Mouse (Mus musculus) retina, adult 2 months (tissue): ENCODE results near the gene Smg5.

Experiments
- DNase-seq: peaks from one replicate; pipeline ENCODE4 v3.0.0-alpha.2; 2012; ENCODE audit warnings: low read depth, low spot score

Smg5 gene

GRCm38 (mm10) chr3:88395288-88395687 is 59.2 kb downstream of the Smg5 start:
- DNase-seq: no peak

DNA sequence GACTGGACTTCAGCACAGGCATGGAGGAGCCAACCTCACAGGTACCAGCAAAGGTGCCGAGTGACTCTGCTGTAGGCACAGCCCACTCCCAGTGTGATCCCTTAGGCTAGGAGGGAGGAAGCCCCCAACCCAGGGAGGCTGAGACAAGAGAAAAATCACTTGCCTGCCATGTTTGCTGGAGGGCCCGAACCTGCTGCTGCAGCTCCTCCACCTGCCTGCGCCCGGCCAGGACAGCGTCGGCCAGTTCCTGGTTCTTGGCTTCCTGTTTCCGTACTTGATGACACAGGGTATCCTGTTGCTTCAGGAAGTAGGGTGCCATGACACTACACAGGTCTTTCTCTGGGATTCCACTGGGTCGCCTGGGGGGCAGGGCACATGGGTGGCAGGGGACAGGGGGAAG is 59.7 kb downstream of the Smg5 start:
- DNase-seq: no peak

- DNase-seq: no peak
Observed at GRCm38 (mm10) chr3:88398666-88399065, 62.6 kb downstream of the Smg5 start.

DNA sequence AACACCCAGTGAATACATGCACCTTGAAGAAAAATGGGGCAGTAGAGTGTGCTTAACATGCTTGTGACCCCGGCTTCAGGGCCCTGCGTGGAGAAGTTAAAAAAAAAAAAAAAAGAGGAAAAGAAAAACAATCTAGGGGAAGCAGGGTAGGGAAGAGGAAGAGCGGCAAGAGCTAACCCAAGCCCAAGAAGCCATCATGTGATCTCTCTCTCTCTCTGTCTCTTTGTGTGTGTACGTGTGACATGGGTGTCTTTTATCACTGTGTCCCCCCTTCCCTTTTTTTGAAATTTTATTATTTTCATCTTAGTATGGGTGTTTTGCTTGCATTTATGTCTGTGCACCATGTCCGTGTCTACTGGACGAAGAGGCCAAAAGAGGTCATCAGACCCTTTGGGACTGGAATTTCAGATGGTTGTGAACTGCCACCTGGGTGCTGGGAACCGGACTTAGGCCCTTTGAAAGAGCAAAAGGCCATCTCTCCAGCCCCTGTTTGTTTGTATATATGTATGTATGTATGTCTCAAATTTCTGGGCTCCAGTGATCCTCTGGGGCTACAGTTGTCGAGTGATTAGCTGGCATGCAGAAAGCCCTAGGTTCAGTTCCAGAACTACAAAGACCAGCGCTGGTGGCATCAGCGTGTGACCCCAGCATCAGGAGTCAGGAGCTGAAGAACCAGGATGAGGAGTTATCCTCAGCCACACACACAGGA is 67.6 kb downstream of the Smg5 start:
- no peak for DNase-seq

DNA sequence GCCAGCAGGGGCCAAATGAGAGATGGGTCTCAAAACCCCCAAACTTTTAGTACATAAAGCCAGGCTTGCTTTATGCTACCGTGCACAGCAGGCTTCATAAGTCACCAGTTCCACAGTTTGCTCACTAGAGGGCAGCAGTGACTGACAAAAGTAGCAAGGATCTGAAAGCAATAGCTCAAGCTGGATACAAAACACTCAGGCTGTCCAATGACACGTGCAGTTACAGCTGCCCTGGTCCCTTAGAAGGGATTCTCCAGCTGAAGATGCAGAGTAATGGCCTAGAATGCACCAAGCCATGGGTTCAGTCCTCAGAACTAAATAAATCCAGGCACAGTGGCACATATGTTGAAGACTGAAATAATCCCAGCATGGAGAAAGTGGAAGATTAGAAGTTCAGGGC is 71.0 kb downstream of the Smg5 start:
- peak; percentile 71 for DNase-seq

DNA sequence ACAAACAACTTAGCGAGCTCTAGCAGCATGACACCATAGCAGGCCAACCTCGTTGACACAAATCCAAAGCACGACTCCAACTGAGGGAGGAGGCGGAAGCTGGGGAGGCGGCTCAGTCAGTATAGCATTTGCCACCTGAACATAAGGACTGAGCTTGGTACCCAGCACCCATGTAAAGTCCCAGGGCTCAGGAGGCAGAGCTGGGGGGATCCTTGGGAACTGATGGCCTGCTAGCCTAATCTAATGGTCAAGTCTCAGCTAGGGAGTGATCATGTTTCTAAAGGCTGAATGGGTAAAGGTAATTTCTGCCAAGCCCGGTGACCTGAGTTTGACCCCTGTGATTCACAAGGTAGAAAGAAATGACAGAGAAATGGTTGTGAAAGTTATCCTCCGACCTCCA is 71.5 kb downstream of the Smg5 start:
- no peak for DNase-seq

GRCm38 (mm10) chr3:88408953-88409352 is 72.9 kb downstream of the Smg5 start:
- no peak for DNase-seq

DNA sequence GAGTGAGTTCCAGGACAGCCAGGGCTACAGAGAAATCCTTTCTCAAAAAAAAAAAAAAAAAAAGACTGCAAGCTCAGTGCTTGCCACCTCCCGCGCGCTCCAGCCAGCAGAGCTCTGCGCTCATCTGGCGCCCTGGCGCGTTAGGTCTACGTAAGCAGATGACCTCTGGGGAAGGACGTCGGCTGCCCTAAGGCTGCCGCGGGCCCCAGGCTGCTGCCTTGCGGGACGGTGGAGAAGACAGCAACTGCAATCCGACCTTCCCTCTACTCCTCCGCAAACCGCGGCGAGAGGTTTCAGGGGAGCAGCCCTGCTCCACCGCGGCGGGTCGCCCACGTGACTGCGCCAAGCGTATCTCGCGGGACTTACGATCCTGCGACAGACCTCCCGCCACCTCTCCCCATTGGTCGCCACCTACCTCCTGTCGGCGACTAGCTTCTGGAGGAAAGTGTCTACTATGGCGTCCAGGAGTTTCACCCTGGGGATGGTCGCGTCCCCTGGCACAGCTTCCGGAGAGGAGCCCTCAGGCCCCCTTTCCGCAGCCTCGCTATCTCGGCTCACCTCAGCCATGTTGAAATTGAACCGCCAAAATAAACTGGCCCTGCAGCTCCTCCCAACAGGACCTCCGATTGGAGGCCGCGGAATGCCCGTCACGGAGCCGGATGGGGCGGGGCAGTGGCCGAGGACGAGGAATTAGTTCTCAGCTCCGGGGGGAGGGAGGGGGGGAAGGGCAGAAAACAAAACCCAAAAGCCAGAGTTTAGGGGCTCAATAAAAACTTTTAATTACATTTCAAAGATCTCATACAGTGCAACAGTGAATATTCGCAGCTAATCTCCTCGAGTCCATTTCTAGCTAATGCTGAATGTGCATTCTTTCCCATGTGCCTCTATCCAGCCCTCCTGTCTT is 73.9 kb downstream of the Smg5 start, which contains the start of gene Pmf1:
TSS of gene Pmf1 (minus strand) at position 591 of the 904 bp plus-strand sequence.
- DNase-seq: peak; percentile 76

DNA sequence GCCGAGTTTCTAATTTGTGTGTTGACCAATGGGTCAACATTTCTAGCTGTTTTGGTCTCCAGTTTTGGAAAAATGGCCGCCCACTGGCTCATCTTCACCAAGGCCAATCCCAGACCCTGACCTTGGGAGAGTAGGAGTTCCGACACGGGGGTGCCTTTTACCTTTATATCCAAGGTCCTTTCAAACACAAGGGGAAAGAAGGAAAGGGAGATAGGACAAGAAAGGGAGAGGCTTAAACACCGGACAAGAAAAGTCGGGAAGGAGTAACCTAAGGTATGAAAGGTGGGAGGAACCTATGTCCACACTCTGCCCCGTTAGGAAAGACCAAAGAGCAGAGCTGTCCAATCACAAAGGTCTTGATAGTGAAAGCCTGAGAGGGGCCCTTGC is 74.6 kb downstream of the Smg5 start:
- DNase-seq: no peak

DNA sequence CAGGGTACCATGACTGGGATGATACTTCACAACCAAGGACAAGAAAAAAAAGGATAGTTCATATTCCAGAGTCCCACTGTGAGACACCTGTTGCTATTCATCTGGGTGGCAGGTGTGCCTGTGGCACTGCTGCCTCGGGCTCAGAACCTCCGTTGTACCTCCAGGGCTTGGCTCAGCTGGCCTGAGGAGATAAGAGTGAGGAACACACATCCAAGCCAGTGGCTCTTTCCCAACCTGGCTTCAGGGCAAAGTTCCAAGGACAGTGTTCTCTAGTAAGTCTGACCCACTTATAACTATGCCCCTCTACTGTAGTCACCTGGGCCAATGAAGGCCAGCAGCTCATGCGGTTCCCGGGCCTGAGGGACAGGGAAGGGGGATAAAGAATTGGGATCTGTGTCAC is 75.6 kb downstream of the Smg5 start:
- no peak for DNase-seq
